Mouse (Mus musculus) lung, embryonic 15.5 days (tissue): ENCODE results near the gene Slc1a7. TPM values are rescaled to one million over a fixed set of nuclear protein-coding genes. Genes with fewer than 3 reads are reported as not detected.

Experiments
- ATAC-seq: fragments of 200-750 bp; cut with Nextera tagmentation; 2 replicates; pipeline ENCODE4 v1.8.0; 2017; ENCODE audit warnings: moderate number of reproducible peaks, borderline replicate concordance; ENCODE audit not compliant: low FRiP score, low TSS enrichment; ENCODE audit errors: extremely low read depth
- H3K27ac ChIP-seq: fragments of 300-500 bp; sonication (generic); 2 replicates; pipeline ENCODE4 v1.5.1; 2015; ENCODE audit warnings: moderate library complexity, mild to moderate bottlenecking, inconsistent platforms
- H3K27me3 ChIP-seq: fragments of 300-500 bp; sonication (generic); 2 replicates; pipeline ENCODE4 v1.6.1; 2015; ENCODE audit warnings: inconsistent platforms
- H3K36me3 ChIP-seq: fragments of 300-500 bp; sonication (generic); 2 replicates; pipeline ENCODE4 v1.6.1; 2015; ENCODE audit warnings: inconsistent platforms
- H3K4me1 ChIP-seq: fragments of 300-500 bp; sonication (generic); 2 replicates; pipeline ENCODE4 v1.6.1; 2015; ENCODE audit warnings: inconsistent platforms
- H3K4me2 ChIP-seq: fragments of 300-500 bp; sonication (generic); 2 replicates; pipeline ENCODE4 v1.6.1; 2015; ENCODE audit warnings: inconsistent platforms, mild to moderate bottlenecking, moderate library complexity
- H3K4me3 ChIP-seq: fragments of 300-500 bp; sonication (generic); 2 replicates; pipeline ENCODE4 v1.5.1; 2015; ENCODE audit warnings: mild to moderate bottlenecking, inconsistent platforms
- H3K9ac ChIP-seq: fragments of 300-500 bp; sonication (generic); 2 replicates; pipeline ENCODE4 v1.6.1; 2015; ENCODE audit warnings: inconsistent platforms
- H3K9me3 ChIP-seq: fragments of 300-500 bp; sonication (generic); 2 replicates; pipeline ENCODE4 v1.6.1; 2016; ENCODE audit warnings: inconsistent platforms
- WGBS: fragments of 180-500 bp; shearing (Covaris S2); methylation state at CpG from one replicate; pipeline ENCODE4 v1.1.7; 2015; 5-methylcytosine and 5-hydroxymethylcytosine counted together
- polyA plus RNA-seq: library from polyadenylated mRNA; unstranded; fragments of >200 nt; fragmentation: Nextera tagmentation; extraction: Ambion mirVana; gene quantifications from 2 replicates; pipeline ENCODE4 v1.2.1, GENCODE M21; 2015

The Slc1a7 gene
- polyA plus RNA-seq, 1 experiment from 2014 or later, result 0.10 TPM

- H3K27ac ChIP-seq, result no peak overlapping the region
- no peaks in the 10 kb centered on the region for H3K9me3 ChIP-seq
- 34% methylated on average over 10 of the region's 10 CpGs for WGBS
- no peaks in the 10 kb centered on the region for H3K36me3 ChIP-seq
- no peak overlapping the region for H3K9ac ChIP-seq
- no peaks in the 10 kb centered on the region for H3K27me3 ChIP-seq
- H3K4me3 ChIP-seq, result no peak overlapping the region
- H3K4me1 ChIP-seq, result peaks cover 5% of the 10 kb centered on the region; the same call in 1 of the 2 replicates
- no peak overlapping the region for H3K4me2 ChIP-seq
- no peak for ATAC-seq
Observed at GRCm38 (mm10) chr4:108018241-108018923, 50.2 kb downstream of the Slc1a7 start.

- Histone ChIP-seq H3K4me3 (no peak overlapping the region), H3K9ac (no peak overlapping the region), H3K36me3 (no peaks in the 10 kb centered on the region), H3K27me3 (no peaks in the 10 kb centered on the region), H3K4me2 (no peak overlapping the region), H3K27ac (no peak overlapping the region), H3K9me3 (no peaks in the 10 kb centered on the region), H3K4me1 (peaks cover 5% of the 10 kb centered on the region; the same call in 1 of the 2 replicates)
- ATAC-seq, result no peak
- WGBS, result 47% methylated on average over 13 of the region's 14 CpGs
Observed at GRCm38 (mm10) chr4:108018961-108019921, 51.1 kb downstream of the Slc1a7 start.

DNA sequence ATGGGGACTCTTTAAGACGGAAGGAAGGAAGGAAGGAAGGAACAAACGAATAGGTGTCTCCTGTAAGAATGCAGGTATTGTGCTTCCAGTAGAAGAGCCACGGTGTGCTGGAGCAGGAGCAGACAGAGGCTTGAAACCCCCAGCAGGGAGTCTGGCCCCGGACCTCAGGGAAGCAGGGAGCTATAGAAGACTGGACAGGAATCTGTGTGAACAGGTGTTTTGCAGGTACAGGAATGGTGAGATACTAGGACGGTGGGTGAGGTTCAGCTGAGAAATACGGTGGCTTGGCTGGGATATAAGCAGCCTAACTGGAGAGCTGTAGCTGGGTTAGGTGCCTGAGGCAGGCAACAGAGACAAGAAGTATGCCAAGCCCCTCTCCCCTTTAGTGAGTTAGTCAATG, 52.0 kb downstream of the Slc1a7 start:
- H3K9ac ChIP-seq, result no peak overlapping the region
- no peak overlapping the region for H3K4me2 ChIP-seq
- peaks cover 6% of the 10 kb centered on the region; the same call in 1 of the 2 replicates for H3K4me1 ChIP-seq
- no peak overlapping the region for H3K27ac ChIP-seq
- WGBS, result 80% methylated on average over 6 of the region's 6 CpGs
- no peaks in the 10 kb centered on the region for H3K9me3 ChIP-seq
- H3K4me3 ChIP-seq, result no peak overlapping the region
- H3K36me3 ChIP-seq, result no peaks in the 10 kb centered on the region
- no peaks in the 10 kb centered on the region for H3K27me3 ChIP-seq
- ATAC-seq, result no peak

DNA sequence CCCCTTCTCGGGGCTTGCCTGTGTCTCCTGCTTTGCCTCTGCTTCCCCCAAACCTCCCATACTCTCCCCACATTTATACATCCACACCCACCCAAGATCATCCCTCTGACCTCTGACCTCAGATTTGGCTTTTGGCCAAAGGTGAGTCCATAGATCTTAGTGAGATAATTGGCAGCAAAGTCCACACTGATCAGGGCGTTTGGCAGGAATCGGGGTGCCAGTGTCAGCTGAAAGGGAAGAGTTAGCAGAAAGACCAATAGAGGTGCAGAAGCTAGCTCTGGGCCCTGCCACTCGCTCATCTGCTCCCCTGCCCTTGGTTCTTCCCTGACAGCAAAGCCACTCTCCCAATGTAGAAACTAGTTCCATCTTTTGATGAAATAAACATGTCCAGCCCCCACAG, 55.1 kb downstream of the Slc1a7 start:
- no peaks in the 10 kb centered on the region for H3K9me3 ChIP-seq
- no peak overlapping the region for H3K27ac ChIP-seq
- H3K9ac ChIP-seq, result no peak overlapping the region
- no peaks in the 10 kb centered on the region for H3K36me3 ChIP-seq
- no peak for ATAC-seq
- no peak overlapping the region for H3K4me2 ChIP-seq
- H3K27me3 ChIP-seq, result no peaks in the 10 kb centered on the region
- 75% methylated on average over 4 of the region's 4 CpGs for WGBS
- H3K4me3 ChIP-seq, result no peak overlapping the region
- H3K4me1 ChIP-seq, result peaks cover 12% of the 10 kb centered on the region

DNA sequence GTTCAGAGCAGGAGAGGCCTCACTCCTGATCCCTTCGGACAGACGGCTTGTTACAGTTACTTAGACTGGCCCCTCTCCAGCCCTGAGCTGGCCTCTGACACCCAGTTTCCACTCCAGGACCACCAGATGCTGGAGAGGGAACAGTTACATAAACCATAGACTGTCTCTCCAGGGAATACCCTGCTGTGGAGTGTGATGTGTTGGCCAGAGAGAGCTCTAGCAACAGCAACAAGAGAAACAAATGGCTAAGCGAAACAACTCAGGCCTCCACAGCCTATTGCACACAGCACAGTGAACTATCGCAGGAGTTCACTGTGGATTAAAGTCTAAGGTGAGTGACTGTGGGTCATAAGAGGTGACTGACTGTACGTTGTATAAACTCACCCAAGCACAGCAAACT, 56.5 kb downstream of the Slc1a7 start:
- Histone ChIP-seq H3K4me3 (no peak overlapping the region), H3K36me3 (no peaks in the 10 kb centered on the region), H3K9ac (no peak overlapping the region), H3K27me3 (peaks cover 7% of the 10 kb centered on the region; the same call in 1 of the 2 replicates), H3K4me1 (peaks cover 12% of the 10 kb centered on the region), H3K4me2 (no peak overlapping the region), H3K9me3 (no peaks in the 10 kb centered on the region), H3K27ac (peak overlapping the region; percentile 58)
- WGBS, result 49% methylated on average over 5 of the region's 5 CpGs
- no peak for ATAC-seq

DNA sequence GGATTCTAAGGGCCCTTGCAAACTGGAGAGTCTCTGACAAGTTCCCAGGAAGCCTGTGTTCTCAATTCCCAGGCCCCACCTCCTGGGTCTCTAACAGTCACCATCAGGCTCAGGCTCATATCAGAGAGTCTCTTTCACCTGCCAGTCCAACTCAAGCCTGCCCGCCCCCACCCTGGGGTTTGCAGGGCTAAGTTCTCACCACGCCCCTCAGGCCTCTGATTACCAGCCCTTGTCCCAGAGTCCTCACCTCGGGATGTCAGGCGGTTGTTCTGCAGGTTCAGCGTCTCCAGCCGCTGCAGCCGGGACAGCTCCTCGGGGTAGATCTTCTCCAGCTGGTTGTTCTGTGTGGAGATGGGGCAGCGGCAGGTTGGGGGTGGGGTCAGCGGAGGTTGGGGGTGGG, 57.1 kb downstream of the Slc1a7 start:
- H3K9me3 ChIP-seq, result no peaks in the 10 kb centered on the region
- H3K4me1 ChIP-seq, result peaks cover 12% of the 10 kb centered on the region
- H3K36me3 ChIP-seq, result no peaks in the 10 kb centered on the region
- H3K9ac ChIP-seq, result no peak overlapping the region
- H3K27me3 ChIP-seq, result peaks cover 13% of the 10 kb centered on the region
- 0 out of 2 replicates have a peak overlapping the region, but pooled peaks have one; percentile 6 for H3K4me3 ChIP-seq
- ATAC-seq, result peak; percentile 62; the same call in 1 of the 2 replicates
- no peak overlapping the region for H3K27ac ChIP-seq
- WGBS, result 8% methylated on average over 10 of the region's 10 CpGs
- H3K4me2 ChIP-seq, result peak overlapping the region; percentile 37

GRCm38 (mm10) chr4:108026193-108026592, 58.1 kb downstream of the Slc1a7 start:
- Histone ChIP-seq H3K9ac (no peak overlapping the region), H3K27ac (no peak overlapping the region), H3K4me1 (peaks cover 18% of the 10 kb centered on the region), H3K9me3 (no peaks in the 10 kb centered on the region), H3K4me3 (no peak overlapping the region), H3K27me3 (peaks cover 22% of the 10 kb centered on the region), H3K36me3 (no peaks in the 10 kb centered on the region), H3K4me2 (no peak overlapping the region)
- no peak for ATAC-seq
- 16% methylated on average over 3 of the region's 3 CpGs for WGBS

DNA sequence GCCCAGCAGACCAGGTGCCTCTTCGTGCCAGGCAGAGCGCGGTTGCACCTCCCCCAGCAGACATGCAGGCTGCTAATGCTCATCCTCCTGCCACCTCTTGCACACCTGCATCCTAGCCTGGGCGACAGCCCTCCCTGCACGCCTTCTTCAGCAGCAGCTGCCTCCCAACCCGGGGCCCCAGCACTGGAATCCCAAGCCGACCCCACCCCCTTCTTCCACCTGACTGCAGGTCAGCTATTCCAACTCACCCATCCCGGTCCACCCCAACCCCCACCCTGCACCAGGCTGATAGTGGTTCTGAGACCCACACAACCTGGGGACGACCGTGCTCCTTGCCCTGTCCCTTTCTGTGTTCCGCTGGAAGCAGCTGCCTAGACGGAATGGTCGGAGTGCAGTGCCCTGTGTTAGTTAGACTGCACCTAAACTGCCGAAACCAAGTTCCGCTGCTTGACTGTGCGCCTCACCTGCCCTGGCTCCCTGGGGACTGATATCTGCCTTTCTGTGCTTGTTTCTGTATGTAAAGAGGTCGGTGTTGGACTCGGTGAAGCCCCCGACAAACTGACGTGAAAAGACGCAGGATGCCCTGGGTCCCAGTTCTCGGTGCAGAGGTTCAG, 62.9 kb downstream of the Slc1a7 start:
- peaks cover 16% of the 10 kb centered on the region; the same call in 1 of the 2 replicates for H3K4me1 ChIP-seq
- peak overlapping the region; percentile 56 for H3K4me3 ChIP-seq
- H3K27me3 ChIP-seq, result peaks cover 50% of the 10 kb centered on the region
- H3K9ac ChIP-seq, result peak overlapping the region; percentile 43; the same call in 1 of the 2 replicates
- H3K4me2 ChIP-seq, result peak overlapping the region; percentile 99
- no peaks in the 10 kb centered on the region for H3K9me3 ChIP-seq
- no peak overlapping the region for H3K27ac ChIP-seq
- H3K36me3 ChIP-seq, result no peaks in the 10 kb centered on the region
- WGBS, result 3% methylated on average over 22 of the region's 22 CpGs
- ATAC-seq, result no peak

- Histone ChIP-seq H3K27me3 (peaks cover 50% of the 10 kb centered on the region), H3K36me3 (no peaks in the 10 kb centered on the region), H3K4me3 (peak overlapping the region; percentile 56), H3K4me2 (peak overlapping the region; percentile 99), H3K9me3 (no peaks in the 10 kb centered on the region), H3K4me1 (peaks cover 16% of the 10 kb centered on the region; the same call in 1 of the 2 replicates), H3K27ac (no peak overlapping the region), H3K9ac (peak overlapping the region; percentile 43)
- under 1% methylated on average over 77 of the region's 86 CpGs for WGBS
- ATAC-seq, result peak; percentile 51
Observed at GRCm38 (mm10) chr4:108031502-108032351, 63.6 kb downstream of the Slc1a7 start.

GRCm38 (mm10) chr4:108032352-108032849, 64.3 kb downstream of the Slc1a7 start:
- H3K27ac ChIP-seq, result no peak overlapping the region
- H3K4me2 ChIP-seq, result peak overlapping the region; percentile 99
- H3K27me3 ChIP-seq, result peaks cover 50% of the 10 kb centered on the region
- no peaks in the 10 kb centered on the region for H3K36me3 ChIP-seq
- 32% methylated on average over 11 of the region's 11 CpGs for WGBS
- peaks cover 16% of the 10 kb centered on the region; the same call in 1 of the 2 replicates for H3K4me1 ChIP-seq
- H3K4me3 ChIP-seq, result peak overlapping the region; percentile 56
- ATAC-seq, result no peak
- peak overlapping the region; percentile 43; the same call in 1 of the 2 replicates for H3K9ac ChIP-seq
- H3K9me3 ChIP-seq, result no peaks in the 10 kb centered on the region
